Comparison of ENCODE assay signal across 21 mouse cellular contexts in genomic region chr11:40050503-40050902, GRCm38 (mm10).
"Had no signal": no experiment of that assay in that cellular context is flagged by ENCODE, and none has a peak within 500 bp of the region (broad histone marks: within the 10 kb centered on the region; RNA-seq: fewer than 3 reads in every experiment).

No protein-coding gene starts in this region.

- H3K4me3 ChIP-seq: limb, embryonic 10.5 days; limb, embryonic 13.5 days; liver, embryonic 12.5 days; liver, embryonic 15.5 days; lung, embryonic 15.5 days; megakaryocyte, embryonic 14.5 days; midbrain, embryonic 10.5 days; midbrain, embryonic 13.5 days; myocyte; neural tube, embryonic 13.5 days; stomach, embryonic 15.5 days had no signal

- H3K27ac ChIP-seq: limb, embryonic 10.5 days; limb, embryonic 13.5 days; liver, embryonic 12.5 days; liver, embryonic 15.5 days; lung, embryonic 15.5 days; midbrain, embryonic 10.5 days; midbrain, embryonic 13.5 days; neural tube, embryonic 13.5 days; stomach, embryonic 15.5 days had no signal

- DNase-seq: kidney, adult 9 months; kidney, postnatal 14 days; liver; lung, adult 18-20 months; lung, postnatal 10 days; lung, postnatal 36 days; retina, postnatal 1 day; right cerebral cortex, postnatal 25 days; spleen, adult 18-20 months; thymus, postnatal 25 days had no signal
